Mouse (Mus musculus) neural tube, embryonic 11.5 days (tissue): ENCODE measurements at regions not wholly inside any gene's neighbourhood (a gene's known extent, or its start where the extent isn't known, plus 50 kb on each side); places are given as distances from the start of the nearest gene placed in this dataset.

Experiments
- ATAC-seq: fragments of 200-750 bp; cut with Nextera tagmentation; 2 replicates; pipeline ENCODE4 v1.8.0; 2017; ENCODE audit warnings: moderate number of reproducible peaks, mild to moderate bottlenecking, moderate TSS enrichment, moderate library complexity; ENCODE audit not compliant: insufficient read depth, low FRiP score, low TSS enrichment
- DNase-seq: peaks from one replicate; pipeline ENCODE4 v3.0.0-alpha.2; 2015; ENCODE audit warnings: low spot score
- H3K27ac ChIP-seq: fragments of 300-500 bp; sonication (generic); 2 replicates; pipeline ENCODE4 v1.5.1; 2014; ENCODE audit warnings: low read depth, mild to moderate bottlenecking, low read length
- H3K27me3 ChIP-seq: fragments of 300-500 bp; sonication (generic); 2 replicates; pipeline ENCODE4 v1.6.1; 2014; ENCODE audit warnings: mild to moderate bottlenecking, low read length, mixed read lengths; ENCODE audit not compliant: control insufficient read depth, insufficient read depth
- H3K36me3 ChIP-seq: fragments of 300-500 bp; sonication (generic); 2 replicates; pipeline ENCODE4 v1.6.1; 2014; ENCODE audit warnings: mild to moderate bottlenecking, low read length, moderate library complexity, mixed read lengths; ENCODE audit not compliant: control insufficient read depth, insufficient read depth
- H3K4me1 ChIP-seq: fragments of 300-500 bp; sonication (generic); 2 replicates; pipeline ENCODE4 v1.6.1; 2014; ENCODE audit warnings: low read length, mixed read lengths; ENCODE audit not compliant: control insufficient read depth, insufficient read depth
- H3K4me2 ChIP-seq: fragments of 300-500 bp; sonication (generic); 2 replicates; pipeline ENCODE4 v1.6.1; 2014; ENCODE audit warnings: low read depth, mild to moderate bottlenecking, moderate library complexity
- H3K4me3 ChIP-seq: fragments of 300-500 bp; sonication (generic); 2 replicates; pipeline ENCODE4 v1.5.1; 2014; ENCODE audit warnings: low read depth, low read length
- H3K9ac ChIP-seq: fragments of 300-500 bp; sonication (generic); 2 replicates; pipeline ENCODE4 v1.6.1; 2014; ENCODE audit warnings: mild to moderate bottlenecking, low read length
- H3K9me3 ChIP-seq: fragments of 300-500 bp; sonication (generic); 2 replicates; pipeline ENCODE4 v1.6.1; 2016; ENCODE audit warnings: low read length; ENCODE audit not compliant: control insufficient read depth
- whole genome bisulfite sequencing: fragments of 180-500 bp; shearing (Covaris S2); extraction: QIAGEN DNeasy Blood & Tissue Kit; methylation state at CpG from one replicate; pipeline ENCODE4 v1.1.7; 2014; 5-methylcytosine and 5-hydroxymethylcytosine counted together

GRCm38 (mm10) chr5:51764416-51764815 lies 196.9 kb upstream of the Ppargc1a start:
- Histone ChIP-seq H3K4me3 (no peak overlapping the region), H3K4me2 (no peak overlapping the region), H3K36me3 (no peaks in the 10 kb centered on the region), H3K9me3 (no peaks in the 10 kb centered on the region), H3K27ac (no peak overlapping the region), H3K9ac (no peak overlapping the region), H3K4me1 (no peaks in the 10 kb centered on the region), H3K27me3 (no peaks in the 10 kb centered on the region)
- no peak for ATAC-seq
- 89% methylated on average over 7 of the region's 7 CpGs for WGBS
- DNase-seq, result no peak

GRCm38 (mm10) chr5:51763599-51763998 lies 196.1 kb upstream of the Ppargc1a start:
- Histone ChIP-seq H3K4me2 (no peak overlapping the region), H3K9ac (no peak overlapping the region), H3K9me3 (no peaks in the 10 kb centered on the region), H3K4me1 (no peaks in the 10 kb centered on the region), H3K27ac (no peak overlapping the region), H3K36me3 (no peaks in the 10 kb centered on the region), H3K27me3 (no peaks in the 10 kb centered on the region), H3K4me3 (no peak overlapping the region)
- 86% methylated on average over 7 of the region's 7 CpGs for WGBS
- DNase-seq, result no peak
- ATAC-seq, result no peak

GRCm38 (mm10) chr5:51762352-51762751 lies 194.8 kb upstream of the Ppargc1a start:
- WGBS, result 73% methylated on average over 3 of the region's 3 CpGs
- Histone ChIP-seq H3K27ac (no peak overlapping the region), H3K4me2 (no peak overlapping the region), H3K9ac (no peak overlapping the region), H3K36me3 (no peaks in the 10 kb centered on the region), H3K4me3 (no peak overlapping the region), H3K4me1 (no peaks in the 10 kb centered on the region), H3K27me3 (no peaks in the 10 kb centered on the region), H3K9me3 (no peaks in the 10 kb centered on the region)
- DNase-seq (no peak), ATAC-seq (no peak)

- no peak overlapping the region for H3K9ac ChIP-seq
- H3K4me3 ChIP-seq, result no peak overlapping the region
- no peaks in the 10 kb centered on the region for H3K4me1 ChIP-seq
- 74% methylated on average over 2 of the region's 2 CpGs for WGBS
- H3K4me2 ChIP-seq, result no peak overlapping the region
- H3K27ac ChIP-seq, result no peak overlapping the region
- H3K36me3 ChIP-seq, result no peaks in the 10 kb centered on the region
- DNase-seq, result no peak
- no peaks in the 10 kb centered on the region for H3K27me3 ChIP-seq
- no peaks in the 10 kb centered on the region for H3K9me3 ChIP-seq
- peak; percentile 31; the same call in 1 of the 2 replicates for ATAC-seq
Measured at GRCm38 (mm10) chr5:51758289-51758688, 190.8 kb upstream of the Ppargc1a start.

- no peaks in the 10 kb centered on the region for H3K27me3 ChIP-seq
- H3K4me2 ChIP-seq, result no peak overlapping the region
- WGBS, result 82% methylated on average over 2 of the region's 2 CpGs
- no peaks in the 10 kb centered on the region for H3K36me3 ChIP-seq
- no peak for DNase-seq
- no peak overlapping the region for H3K9ac ChIP-seq
- ATAC-seq, result no peak
- H3K27ac ChIP-seq, result no peak overlapping the region
- H3K4me1 ChIP-seq, result no peaks in the 10 kb centered on the region
- H3K4me3 ChIP-seq, result no peak overlapping the region
- H3K9me3 ChIP-seq, result no peaks in the 10 kb centered on the region
Measured at GRCm38 (mm10) chr5:51757864-51758263, 190.3 kb upstream of the Ppargc1a start.

- no peak overlapping the region for H3K4me3 ChIP-seq
- DNase-seq (no peak), ATAC-seq (no peak)
- 78% methylated on average over 4 of the region's 4 CpGs for WGBS
- H3K9me3 ChIP-seq, result no peaks in the 10 kb centered on the region
- H3K9ac ChIP-seq, result no peak overlapping the region
- H3K4me2 ChIP-seq, result no peak overlapping the region
- H3K4me1 ChIP-seq, result no peaks in the 10 kb centered on the region
- no peaks in the 10 kb centered on the region for H3K27me3 ChIP-seq
- H3K27ac ChIP-seq, result no peak overlapping the region
- no peaks in the 10 kb centered on the region for H3K36me3 ChIP-seq
Measured at GRCm38 (mm10) chr5:51752024-51752423, 184.5 kb upstream of the Ppargc1a start.

- DNase-seq (no peak), ATAC-seq (no peak)
- Histone ChIP-seq H3K27me3 (no peaks in the 10 kb centered on the region), H3K4me2 (no peak overlapping the region), H3K4me3 (no peak overlapping the region), H3K36me3 (no peaks in the 10 kb centered on the region), H3K27ac (no peak overlapping the region), H3K9me3 (no peaks in the 10 kb centered on the region), H3K9ac (no peak overlapping the region), H3K4me1 (no peaks in the 10 kb centered on the region)
- 94% methylated on average over 8 of the region's 8 CpGs for WGBS
Measured at GRCm38 (mm10) chr5:51750456-51750855, 182.9 kb upstream of the Ppargc1a start.

GRCm38 (mm10) chr5:51740893-51741292 lies 173.4 kb upstream of the Ppargc1a start:
- WGBS, result 98% methylated on average over 8 of the region's 8 CpGs
- no peak for ATAC-seq
- no peak overlapping the region for H3K9ac ChIP-seq

GRCm38 (mm10) chr5:51730241-51730640 lies 162.7 kb upstream of the Ppargc1a start:
- Histone ChIP-seq H3K4me3 (no peak overlapping the region), H3K27ac (no peak overlapping the region), H3K9ac (no peak overlapping the region), H3K9me3 (no peaks in the 10 kb centered on the region), H3K27me3 (no peaks in the 10 kb centered on the region), H3K4me1 (no peaks in the 10 kb centered on the region), H3K36me3 (no peaks in the 10 kb centered on the region), H3K4me2 (no peak overlapping the region)
- DNase-seq, result no peak
- WGBS, result 71% methylated on average over 1 of the region's 1 CpGs
- no peak for ATAC-seq

More at GRCm38 (mm10) chr5:51740893-51741292, 173.4 kb upstream of the Ppargc1a start:
- DNase-seq, result no peak
- Histone ChIP-seq H3K36me3 (no peaks in the 10 kb centered on the region), H3K27me3 (no peaks in the 10 kb centered on the region), H3K4me1 (no peaks in the 10 kb centered on the region), H3K27ac (no peak overlapping the region), H3K4me3 (no peak overlapping the region), H3K4me2 (no peak overlapping the region), H3K9me3 (no peaks in the 10 kb centered on the region)
